Mouse (Mus musculus): ENCODE measurements around the gene Dcps. TPM values are rescaled to one million over a fixed set of nuclear protein-coding genes. Genes with fewer than 3 reads are reported as not detected.

Gene Dcps
- total RNA-seq, 2 experiments from 2014 or later = 34.9 to 35.8 TPM

DNA sequence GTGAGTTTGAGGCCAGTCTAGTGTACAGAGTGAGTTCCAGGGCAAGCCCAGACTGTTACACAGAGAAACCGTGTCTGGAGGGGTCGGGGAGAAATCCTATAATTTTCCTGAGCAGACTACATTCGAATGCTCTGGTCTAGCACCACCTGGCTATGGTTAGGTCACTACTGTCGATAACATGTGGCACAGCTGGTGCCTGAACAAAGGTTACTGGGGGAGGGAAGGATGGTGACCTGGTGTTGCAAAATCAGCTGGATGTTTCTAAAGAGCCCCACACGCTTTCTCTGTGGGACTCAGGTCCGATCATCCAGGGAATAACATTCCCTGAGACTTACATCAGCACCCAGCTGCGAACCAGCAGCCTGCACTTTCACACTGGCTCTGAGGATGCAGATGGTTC, 37.8 kb downstream of the Dcps start:
- no peak for DNase-seq (ENCODE audit: low spot score in 2 of 2)

GRCm38 (mm10) chr9:35135575-35135974, 40.3 kb downstream of the Dcps start:
- no peak for DNase-seq (ENCODE audit: low spot score in 2 of 2)

- DNase-seq (ENCODE audit: low spot score in 2 of 2) = no peak
Measured at GRCm38 (mm10) chr9:35131637-35132397, 44.0 kb downstream of the Dcps start.

- no peak for DNase-seq (ENCODE audit: low spot score in 2 of 2)
Measured at GRCm38 (mm10) chr9:35128995-35129418, 46.9 kb downstream of the Dcps start.

DNA sequence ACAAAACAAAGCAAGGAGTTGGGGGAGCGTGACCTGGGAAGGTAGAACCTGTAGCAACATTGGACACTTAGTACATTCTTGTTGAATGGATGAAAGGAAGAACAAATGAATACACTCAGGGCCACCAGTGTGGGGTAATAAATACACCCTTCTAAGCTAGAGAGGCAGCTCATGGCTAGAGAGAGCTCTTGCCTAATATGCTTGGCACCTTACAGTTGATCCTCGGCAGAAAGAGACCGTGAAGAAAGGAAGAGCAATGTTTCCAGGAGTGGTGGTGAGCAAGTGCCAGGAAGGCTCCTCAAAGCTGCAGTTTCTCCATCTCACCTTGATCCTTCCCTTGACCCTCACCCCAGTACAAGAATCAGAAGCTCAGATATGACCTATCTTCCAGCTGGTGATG, 47.3 kb downstream of the Dcps start:
- no peak for DNase-seq (ENCODE audit: low spot score in 2 of 2)

- DNase-seq (ENCODE audit: low spot score in 2 of 2) = no peak
Measured at GRCm38 (mm10) chr9:35127561-35127960, 48.3 kb downstream of the Dcps start.

DNA sequence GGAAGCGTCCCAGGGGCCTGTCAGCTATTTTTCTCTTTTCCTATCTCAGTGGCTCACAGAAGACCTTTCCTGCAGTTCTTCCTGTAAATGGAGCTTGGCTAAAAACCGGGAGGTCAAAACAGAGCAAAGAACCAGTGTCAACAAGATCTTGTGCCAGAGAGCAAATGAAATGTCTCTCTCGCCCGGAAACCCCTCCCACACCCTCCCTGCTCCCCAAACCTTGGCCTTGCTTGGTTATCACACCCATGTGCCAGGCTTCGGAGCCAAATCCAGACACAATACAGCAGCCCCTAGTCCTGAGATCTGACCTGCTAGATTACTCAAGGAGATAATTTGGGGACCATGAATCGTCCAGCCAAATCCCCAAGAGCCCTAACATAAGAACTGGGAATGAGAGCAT, 48.7 kb downstream of the Dcps start:
- DNase-seq (ENCODE audit: low spot score in 2 of 2) = no peak

DNA sequence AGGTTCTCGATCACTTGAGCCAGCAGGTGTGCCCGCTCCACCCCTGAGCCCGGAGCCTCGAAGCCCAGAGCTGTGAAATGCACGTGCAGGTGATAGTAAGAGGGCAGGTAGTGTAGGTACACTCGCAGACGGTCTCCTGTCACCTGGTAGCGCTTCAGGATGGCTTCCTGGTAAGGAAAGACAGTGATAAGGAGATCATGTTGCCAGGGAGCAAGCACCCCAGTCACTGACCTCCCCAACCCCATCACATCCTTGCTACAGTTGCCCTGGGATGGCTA, 51.2 kb downstream of the Dcps start:
- no peak for DNase-seq (ENCODE audit: low spot score in 2 of 2)

DNA sequence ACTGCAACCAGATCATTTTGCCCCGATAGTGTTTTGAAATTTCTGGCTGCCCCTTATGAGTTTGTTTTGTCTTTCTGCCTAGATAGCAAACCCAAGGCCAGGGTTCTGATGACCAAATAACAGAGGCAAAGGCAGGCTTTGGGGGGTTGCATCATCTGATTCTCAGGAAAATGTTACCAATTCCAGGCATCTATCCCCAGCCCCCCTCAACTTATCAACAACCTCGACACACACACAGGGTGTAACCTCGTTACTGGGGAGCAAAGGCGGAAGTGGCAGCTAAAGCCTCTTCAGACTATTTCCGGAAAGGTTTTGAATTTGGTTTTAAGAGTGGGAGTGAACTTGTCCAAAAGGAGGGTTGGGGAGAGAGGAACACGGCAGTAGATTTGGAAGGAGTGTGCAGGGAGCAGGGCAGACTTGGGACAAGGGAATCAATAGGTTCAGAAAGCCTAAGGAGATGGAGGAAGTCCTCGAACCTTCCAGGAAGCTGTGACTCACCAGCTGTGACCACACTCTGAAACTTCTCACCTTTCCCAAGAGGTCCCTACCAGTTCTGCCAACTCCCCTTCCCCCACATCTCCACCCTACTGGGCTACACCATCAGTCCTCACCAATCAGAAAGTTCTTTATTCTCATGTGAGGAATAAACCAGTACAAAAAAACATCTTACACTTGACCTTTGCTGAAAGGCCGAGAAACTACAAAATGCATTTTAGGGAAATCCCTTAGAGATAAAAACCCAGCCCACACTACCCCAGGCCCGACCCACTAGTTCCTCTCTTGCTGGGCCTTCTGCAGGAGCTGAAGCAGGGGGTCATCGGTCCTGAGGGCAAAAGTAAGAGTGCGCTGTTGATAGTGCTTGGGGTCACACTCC, 51.8 kb downstream of the Dcps start:
- DNase-seq (ENCODE audit: low spot score in 2 of 2) = no peak

- no peak for DNase-seq (ENCODE audit: low spot score in 2 of 2)
Measured at GRCm38 (mm10) chr9:35123456-35123803, 52.4 kb downstream of the Dcps start.

DNA sequence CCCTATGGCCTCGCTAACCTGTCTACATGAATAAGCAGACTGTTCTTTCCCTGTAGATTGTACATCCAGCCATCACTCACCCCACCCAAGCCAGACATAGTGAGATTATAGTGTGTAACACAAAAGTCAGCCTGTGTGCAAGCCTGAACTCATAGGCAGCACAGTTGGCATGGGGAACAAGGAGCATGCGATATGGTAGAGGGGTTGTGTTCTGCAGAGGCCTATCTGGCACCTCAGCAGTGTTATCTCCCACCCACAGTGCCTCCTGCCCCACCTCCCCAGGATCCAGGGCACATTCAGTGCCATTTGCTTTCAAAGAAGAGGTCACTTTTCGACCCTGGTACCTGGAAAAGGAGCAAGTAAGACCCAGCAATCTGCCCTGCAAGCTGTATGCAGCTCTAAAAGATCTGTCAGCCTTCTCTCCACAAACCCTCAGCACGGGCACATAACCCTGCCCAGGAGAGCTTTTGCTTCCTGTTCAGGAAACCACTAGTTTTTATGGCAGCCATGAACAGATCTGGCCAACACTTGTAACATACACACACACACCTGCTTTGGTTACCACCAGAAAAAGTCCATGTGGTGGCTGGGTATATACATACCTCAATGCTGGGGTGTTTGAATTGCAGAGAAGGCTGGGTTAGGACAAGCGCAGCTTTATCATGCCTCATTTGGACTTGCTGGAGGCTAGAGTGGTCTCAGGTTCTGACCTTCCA, 53.2 kb downstream of the Dcps start:
- DNase-seq (ENCODE audit: low spot score in 2 of 2) = no peak

- no peak for DNase-seq (ENCODE audit: low spot score in 2 of 2)
Measured at GRCm38 (mm10) chr9:35119168-35119567, 56.7 kb downstream of the Dcps start, which contains the start of gene St3gal4. St3gal4 (minus strand) TSS chr9:35119268.

DNA sequence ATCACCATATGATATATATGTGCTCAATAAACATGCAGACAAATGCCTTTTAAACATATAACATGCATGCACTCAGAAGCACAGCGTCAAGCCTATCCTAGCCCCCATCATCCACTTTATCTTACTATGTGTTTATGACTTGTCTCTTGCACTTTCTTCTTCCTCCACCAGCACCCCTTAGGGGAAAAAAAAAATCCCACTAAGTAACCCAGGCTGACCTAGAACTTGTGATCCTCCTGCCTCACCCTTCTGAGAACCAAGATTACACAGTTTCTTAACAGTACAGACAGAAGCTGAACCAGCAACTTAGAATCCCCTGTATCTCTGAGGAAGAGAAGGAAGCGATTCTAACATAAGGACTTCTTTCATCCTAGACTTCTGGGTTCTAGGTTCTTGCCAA, 57.3 kb downstream of the Dcps start:
- DNase-seq (ENCODE audit: low spot score in 2 of 2) = no peak

DNA sequence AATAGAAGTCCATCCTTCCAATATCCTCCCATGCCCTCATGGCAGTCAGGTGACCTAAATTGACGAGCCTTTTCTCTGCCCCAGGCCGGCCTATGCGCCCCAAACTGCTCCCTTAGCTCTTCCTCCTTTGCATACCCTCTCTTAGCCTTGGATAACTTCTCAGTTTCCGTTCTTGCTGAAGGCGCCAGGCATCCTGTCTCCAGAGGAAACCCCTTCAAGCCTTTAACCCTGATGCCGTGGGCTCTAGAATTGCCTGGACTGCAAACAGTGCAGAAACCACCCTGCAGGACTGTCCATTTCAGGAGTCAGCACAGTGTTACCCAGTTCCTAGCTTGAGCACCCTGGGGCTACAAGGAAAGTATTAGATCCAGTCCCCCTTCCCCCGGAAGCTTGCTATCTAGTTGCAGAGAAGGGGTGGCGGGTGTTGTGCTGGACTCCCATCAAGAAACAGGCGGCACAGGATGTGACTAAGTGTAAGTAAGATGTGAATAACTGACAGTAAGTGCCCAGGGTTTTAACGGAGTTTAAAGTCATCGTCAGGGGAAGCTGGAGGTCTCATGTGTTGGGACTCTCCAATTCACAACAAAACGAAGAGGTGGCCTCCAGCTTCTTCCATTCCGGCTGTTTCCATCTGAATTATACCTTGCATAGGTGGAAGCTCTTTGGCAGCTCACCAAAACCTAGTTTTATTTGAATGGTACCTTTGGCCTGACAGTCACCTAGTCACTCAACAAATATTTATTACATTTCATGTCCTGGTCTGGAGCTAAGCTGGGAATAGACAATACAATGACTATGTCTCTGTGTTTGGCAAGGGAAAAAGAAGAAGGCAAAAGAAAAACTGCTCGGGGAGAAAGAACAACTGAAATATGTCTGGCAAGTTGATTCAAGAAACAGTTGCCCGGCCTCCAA, 58.2 kb downstream of the Dcps start:
- peak in 1 of 2 experiments; percentile 39 for DNase-seq (ENCODE audit: low spot score in 2 of 2)

GRCm38 (mm10) chr9:35116391-35117381, 59.2 kb downstream of the Dcps start:
- DNase-seq (ENCODE audit: low spot score in 2 of 2) = peak; percentile 33 to 69

- no peak for DNase-seq (ENCODE audit: low spot score in 2 of 2)
Measured at GRCm38 (mm10) chr9:35115804-35116203, 60.1 kb downstream of the Dcps start.

DNA sequence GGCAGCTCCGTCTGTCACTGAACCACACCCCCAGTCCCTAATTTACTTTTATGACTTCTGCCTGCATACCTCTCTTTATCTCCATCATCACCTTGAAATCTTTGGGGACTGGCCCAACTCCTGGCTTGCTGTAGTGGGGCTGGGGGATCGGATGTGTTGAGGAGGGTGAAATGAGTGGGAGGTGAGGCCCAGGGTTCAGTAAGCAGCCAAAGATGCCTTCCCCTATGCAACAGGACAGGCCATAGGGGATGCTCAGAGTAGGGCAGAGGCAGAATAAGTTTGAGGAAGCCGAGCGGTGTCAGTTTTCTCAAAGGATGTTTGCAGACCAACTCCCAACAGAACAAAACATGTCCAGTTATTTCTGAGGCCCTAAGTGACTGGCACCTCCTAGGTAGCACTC, 60.6 kb downstream of the Dcps start:
- DNase-seq (ENCODE audit: low spot score in 2 of 2) = no peak

DNA sequence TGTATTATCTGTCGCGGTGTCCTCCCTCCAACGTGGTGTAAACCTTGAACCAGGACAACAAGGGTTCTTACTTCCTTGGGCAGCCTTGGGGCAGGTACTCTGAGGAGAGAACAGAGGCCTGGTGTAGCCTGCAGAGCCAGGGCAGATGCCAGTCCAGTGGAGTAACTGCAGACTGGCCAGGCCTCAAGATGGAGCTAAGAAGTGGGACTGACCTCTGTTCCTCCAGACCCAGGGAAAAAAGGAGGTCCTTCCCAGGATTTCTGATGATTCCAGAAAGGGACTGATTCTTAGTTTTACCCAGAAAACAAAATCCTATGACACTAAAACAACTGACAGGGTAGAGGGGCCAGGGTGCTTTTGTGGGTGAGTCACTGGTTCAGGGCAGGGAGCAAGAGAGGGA, 61.6 kb downstream of the Dcps start:
- DNase-seq (ENCODE audit: low spot score in 2 of 2) = no peak

- no peak for DNase-seq (ENCODE audit: low spot score in 2 of 2)
Measured at GRCm38 (mm10) chr9:35111941-35112595, 63.8 kb downstream of the Dcps start.
